Mouse (Mus musculus) myocyte (in vitro differentiated cells): Measurements from ENCODE around the gene Dlgap1.

Source experiments
- CEBPB ChIP-seq: IDR thresholded peaks from 2 replicates; pipeline ENCODE4 v1.6.1; 2011; ENCODE audit warnings: mild to moderate bottlenecking, moderate library complexity; ENCODE audit not compliant: poor library complexity, insufficient read depth, severe bottlenecking
- E2F4 ChIP-seq: IDR thresholded peaks from one replicate; pipeline ENCODE4 v1.6.1; 2011; ENCODE audit warnings: mild to moderate bottlenecking, control low read depth, moderate library complexity; ENCODE audit not compliant: insufficient read depth
- MAX ChIP-seq: IDR thresholded peaks from one replicate; pipeline ENCODE4 v1.6.1; 2011; ENCODE audit warnings: low read depth, mild to moderate bottlenecking, control low read depth
- MYOD1 ChIP-seq, 3 experiments: IDR thresholded peaks; one replicate each; pipeline ENCODE4 v1.6.1; 2011; ENCODE audit warnings: control low read depth in 2 of 3, low read depth in 2 of 3, mild to moderate bottlenecking in 2 of 3, moderate library complexity in 1 of 3; ENCODE audit not compliant: insufficient read length in 2 of 3, control insufficient read depth in 1 of 3
- POLR2A ChIP-seq: IDR thresholded peaks from one replicate; pipeline ENCODE4 v1.6.1; 2011; ENCODE audit warnings: low read depth, mild to moderate bottlenecking, control low read depth, moderate library complexity; ENCODE audit not compliant: insufficient read length
- POLR2AphosphoS2 ChIP-seq: IDR thresholded peaks from one replicate; pipeline ENCODE4 v1.6.1; 2011; ENCODE audit warnings: low read depth, control low read depth; ENCODE audit not compliant: insufficient read length
- SRF ChIP-seq: IDR thresholded peaks from one replicate; pipeline ENCODE4 v1.6.1; 2011; ENCODE audit warnings: low read depth; ENCODE audit not compliant: control insufficient read depth, insufficient read length
- TCF12 ChIP-seq: IDR thresholded peaks from one replicate; pipeline ENCODE4 v1.6.1; 2011; ENCODE audit warnings: mild to moderate bottlenecking, control low read depth; ENCODE audit not compliant: poor library complexity, insufficient read depth, severe bottlenecking
- USF1 ChIP-seq: IDR thresholded peaks from one replicate; pipeline ENCODE4 v1.6.1; 2011; ENCODE audit warnings: low read depth, mild to moderate bottlenecking, control low read depth, moderate library complexity

DNA sequence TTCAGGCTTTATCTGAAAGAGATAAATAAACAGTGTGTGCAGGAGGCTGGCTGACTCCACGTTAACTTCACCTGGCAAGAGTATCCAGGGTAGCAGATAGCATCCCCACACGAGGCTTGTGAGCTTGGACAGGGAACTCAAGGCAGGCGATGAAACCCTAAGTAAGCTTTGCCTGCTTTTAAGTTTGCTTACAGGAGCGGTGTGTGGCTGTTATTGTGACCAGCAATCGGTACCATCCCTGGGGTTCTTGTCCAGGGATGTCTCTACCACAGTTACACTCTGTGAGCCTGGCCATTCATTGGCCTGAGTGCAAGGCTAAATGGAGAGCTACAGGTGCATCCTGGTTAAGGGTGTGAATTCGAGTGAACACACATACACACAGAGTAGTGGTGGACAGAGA, 825.8 kb downstream of the Dlgap1 start:
- TF ChIP-seq E2F4 (no peak), POLR2AphosphoS2 (no peak), POLR2A (no peak), MYOD1 (IDR thresholded peaks at IDR 0.05; ENCODE audit: control insufficient read depth in 1 of 3, insufficient read length in 2 of 3, low read depth in 2 of 3) (no peak), USF1 (no peak), TCF12 (no peak), CEBPB (peak; percentile 81; the same call in 1 of the 2 replicates), MAX (no peak), SRF (no peak)
